Mouse (Mus musculus) thymus, postnatal 36 days (tissue): Measurements from ENCODE around the gene Kif1a.

Source experiments
- DNase-seq, 2 experiments: peaks; one replicate each; pipeline ENCODE4 v3.0.0; 2022; ENCODE audit warnings: mixed read lengths in 2 of 2

Kif1a gene

DNA sequence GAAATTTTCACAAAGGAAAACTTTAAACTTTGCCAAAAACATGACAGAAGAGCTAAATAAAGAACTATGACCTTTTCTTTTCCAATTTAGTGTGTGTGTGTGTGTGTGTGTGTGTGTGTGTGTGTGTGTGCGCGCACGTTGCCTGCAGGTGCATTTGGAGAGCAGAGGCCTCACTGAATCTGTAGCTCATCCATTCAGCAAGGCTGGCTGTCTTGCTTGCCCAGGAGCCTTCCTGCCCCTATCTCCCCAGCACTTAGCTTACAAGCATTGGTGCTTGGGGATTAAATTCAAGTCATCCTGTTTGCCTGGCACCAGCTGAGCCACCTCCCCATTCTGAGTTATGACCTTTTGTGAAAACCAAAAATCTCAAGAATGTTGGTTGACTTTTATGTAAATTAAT lies 9.2 kb downstream of the Kif1a start:
- no peak for DNase-seq

DNA sequence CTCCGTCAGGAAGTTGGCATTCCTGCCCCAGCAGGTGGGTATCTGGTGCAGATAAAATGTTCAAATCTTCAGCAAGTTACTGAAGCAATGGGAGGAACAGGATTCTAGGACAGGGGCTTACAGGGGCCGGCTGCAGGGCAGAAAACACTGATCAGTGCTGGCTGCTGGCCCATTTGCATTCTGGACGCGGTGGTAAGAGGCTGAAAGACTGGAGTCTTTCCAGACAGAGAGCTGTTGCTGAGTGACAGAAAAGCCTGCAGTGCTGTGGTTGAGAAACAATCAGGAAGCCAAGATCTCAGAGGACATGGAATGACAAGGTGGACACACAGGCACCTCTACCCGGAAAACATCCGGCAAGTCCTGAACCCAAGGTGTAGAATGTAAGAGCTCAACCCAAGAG lies 16.6 kb downstream of the Kif1a start:
- DNase-seq, result no peak

GRCm38 (mm10) chr1:93083420-93084285 lies 18.1 kb downstream of the Kif1a start:
- DNase-seq, result no peak

- DNase-seq, result no peak
These were observed 19.6 kb downstream of the Kif1a start for GRCm38 (mm10) chr1:93082121-93082520.

DNA sequence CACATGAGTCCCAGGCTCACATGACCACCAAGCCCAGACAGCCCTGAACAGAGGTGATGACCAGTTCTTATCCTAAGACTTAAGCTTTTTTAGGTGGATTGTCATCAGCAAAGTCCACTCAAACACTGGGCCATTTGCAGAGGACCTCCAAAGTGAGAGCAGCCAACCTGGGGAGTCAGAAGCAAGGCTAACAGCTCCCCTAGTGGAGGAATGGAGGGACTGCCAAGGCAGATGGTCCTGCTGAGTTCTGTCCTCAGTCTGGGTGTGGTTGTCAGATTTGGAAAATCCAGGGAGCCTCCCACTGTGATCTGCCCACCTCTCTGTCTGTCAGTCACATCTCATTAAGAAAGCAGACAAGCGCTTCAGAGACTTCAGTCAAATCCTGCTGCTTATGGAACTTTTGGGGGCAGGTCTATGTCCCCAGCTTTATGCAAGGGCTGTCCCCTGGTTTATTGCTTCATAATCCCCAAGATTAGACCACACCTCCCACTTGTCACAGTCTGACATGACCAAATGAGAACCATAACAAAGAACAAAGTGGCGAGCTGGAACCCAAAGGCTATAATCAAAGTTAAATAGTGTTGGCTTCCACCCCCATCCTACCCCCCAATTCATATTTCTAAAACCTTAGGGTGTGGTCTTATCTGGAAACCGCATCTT lies 20.7 kb downstream of the Kif1a start:
- peak; percentile 14 to 19 for DNase-seq

DNA sequence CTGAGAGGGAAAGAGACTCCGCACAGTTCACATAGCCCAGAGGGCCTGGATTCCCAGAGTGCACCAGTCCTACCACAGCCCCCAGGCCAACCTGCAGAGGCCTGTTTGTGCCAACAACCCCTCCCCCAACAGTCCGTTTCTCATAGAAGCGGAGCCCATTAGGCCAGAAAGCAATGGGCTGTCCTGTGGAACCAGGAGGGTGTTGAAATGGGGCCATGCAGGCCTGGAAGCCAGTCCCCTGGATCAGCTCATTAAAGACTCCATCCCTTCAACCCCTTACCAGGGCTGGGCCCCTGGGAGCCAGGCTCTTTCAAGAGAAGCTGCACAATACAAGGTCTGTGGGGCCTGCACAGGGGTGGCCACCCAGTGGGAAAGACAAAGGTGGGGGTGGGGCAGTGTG lies 22.1 kb downstream of the Kif1a start:
- DNase-seq, result no peak

- DNase-seq, result no peak
These were observed 29.4 kb downstream of the Kif1a start for GRCm38 (mm10) chr1:93072279-93072865.

DNA sequence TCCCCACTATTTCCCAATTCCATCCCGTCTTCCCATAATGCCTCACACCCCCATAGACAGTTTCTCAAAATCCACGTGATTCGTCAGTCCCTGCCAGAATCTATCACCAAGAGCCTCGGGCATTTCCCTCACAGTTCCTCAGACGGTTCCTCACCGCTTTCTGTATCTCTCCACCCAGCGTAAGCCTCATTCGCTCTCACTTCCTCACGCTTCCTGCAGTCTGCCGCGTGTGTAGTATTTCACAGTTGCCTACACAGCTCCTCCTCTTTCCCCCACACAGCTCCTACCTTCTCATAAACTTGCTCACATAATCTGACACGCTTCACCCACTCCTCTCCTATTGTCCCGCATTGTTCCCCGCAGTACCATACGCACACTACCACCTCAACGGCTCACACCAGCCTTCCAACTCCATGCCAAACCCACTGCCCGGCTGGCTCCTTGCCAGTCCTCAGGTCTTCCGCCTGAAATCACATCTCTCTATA lies 30.2 kb downstream of the Kif1a start:
- no peak for DNase-seq

DNA sequence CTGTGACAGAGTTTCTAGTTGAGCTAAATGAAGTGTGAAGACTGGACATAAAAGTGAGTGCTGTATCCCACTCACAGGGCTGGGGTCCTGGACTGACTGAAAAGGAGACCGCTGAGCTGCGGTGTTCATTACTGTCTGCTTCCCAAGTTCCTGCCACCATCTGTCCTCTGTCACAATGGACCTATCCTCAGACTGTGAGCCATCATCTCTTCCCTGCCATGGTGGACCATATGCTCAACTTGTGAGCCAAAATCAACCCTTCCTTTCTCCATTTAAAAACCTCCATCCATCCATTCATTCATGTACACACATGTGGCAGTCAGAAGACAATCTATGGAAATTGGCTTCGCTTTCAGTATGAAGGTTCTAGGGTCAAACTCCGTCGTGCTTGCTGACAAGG lies 30.9 kb downstream of the Kif1a start:
- DNase-seq, result no peak

- no peak for DNase-seq
These were observed 33.2 kb downstream of the Kif1a start for GRCm38 (mm10) chr1:93068553-93068952.

DNA sequence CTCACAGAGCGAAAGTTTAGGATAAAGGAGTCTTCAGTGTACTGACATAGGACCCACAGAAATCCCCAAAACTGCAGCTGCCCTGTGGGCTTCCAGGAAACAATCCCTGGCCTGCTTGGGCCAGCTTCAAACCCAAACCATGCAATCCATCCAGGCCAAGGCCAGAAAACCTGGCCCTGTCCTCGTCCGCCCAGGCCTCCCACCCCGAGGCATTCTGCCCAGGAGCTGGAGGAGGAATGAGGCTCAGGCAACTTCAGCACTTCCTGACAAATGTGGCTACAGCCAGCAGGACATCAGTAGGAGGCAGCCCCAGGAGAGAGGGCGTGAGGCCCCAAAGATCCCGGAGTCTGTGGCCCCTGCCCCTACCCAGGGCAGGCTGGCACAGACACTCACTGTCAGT lies 36.1 kb downstream of the Kif1a start:
- no peak for DNase-seq

GRCm38 (mm10) chr1:93063694-93064093 lies 38.1 kb downstream of the Kif1a start:
- no peak for DNase-seq

DNA sequence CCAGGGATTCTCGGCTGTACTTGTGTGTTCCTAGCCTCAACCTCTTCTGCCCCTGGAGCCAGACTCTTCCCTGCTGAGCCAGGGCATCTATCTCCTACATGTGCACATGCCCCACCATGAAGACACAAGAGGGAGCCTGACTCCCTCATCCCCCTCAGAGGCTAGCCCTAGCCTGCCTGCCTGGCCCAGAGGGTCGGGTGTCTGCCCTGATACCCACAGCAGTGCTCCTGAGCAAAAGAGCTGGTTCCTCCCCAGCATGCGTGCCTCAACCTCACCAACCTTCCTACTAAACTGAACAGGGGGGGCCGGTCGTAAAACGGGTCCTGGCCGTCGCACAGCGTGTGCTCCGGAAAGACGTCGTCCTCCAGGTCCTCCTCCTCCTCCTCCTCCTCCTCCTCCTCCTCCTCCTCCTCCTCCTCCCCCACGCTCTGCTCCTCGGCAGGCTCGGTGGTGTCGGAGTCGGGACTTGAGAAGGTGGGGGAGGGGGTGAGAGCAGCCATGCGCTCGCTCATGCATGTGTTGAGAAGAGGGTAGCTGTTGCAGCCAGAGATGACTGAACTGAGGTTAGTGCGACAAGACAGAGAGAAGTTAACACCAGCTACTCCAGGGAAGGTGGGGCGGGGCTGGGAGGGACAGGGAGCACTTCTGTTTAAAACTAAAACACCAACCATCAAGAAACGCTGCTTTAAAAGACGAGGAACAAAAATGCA lies 50.5 kb downstream of the Kif1a start:
- DNase-seq, result no peak

GRCm38 (mm10) chr1:93050071-93050470 lies 51.7 kb downstream of the Kif1a start:
- DNase-seq, result no peak

DNA sequence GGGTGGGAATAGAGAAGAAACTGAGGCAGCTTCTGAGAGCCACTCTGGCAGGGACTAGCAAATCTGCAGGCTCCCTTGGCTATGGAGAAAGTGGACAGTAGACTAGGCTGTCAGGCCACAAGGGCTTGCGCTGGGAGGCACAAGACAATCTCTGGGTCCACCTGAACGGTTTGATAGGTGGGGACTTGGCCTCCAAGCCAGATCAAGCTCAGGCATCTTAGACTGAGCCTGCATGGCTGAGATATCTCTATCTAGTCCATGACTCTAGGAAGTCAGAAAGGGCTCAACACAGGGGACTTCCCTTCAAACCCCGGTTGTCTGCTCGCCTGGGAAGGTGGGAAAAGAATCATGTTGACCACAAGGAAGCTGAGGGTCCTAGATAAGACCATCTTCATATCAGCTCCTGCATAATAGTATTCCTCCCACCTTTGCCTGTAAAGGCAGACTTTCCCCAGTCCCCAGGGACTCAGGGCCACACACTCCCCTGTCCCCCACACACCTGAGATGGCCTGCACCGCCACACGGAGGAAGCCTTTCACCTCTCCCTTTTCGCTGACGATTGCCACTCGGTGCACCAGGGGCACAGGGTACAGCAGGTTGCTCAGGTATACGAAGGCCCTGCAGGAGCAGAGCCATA lies 55.5 kb downstream of the Kif1a start:
- no peak for DNase-seq

- no peak for DNase-seq
These were observed 65.8 kb downstream of the Kif1a start for GRCm38 (mm10) chr1:93035981-93036380.

DNA sequence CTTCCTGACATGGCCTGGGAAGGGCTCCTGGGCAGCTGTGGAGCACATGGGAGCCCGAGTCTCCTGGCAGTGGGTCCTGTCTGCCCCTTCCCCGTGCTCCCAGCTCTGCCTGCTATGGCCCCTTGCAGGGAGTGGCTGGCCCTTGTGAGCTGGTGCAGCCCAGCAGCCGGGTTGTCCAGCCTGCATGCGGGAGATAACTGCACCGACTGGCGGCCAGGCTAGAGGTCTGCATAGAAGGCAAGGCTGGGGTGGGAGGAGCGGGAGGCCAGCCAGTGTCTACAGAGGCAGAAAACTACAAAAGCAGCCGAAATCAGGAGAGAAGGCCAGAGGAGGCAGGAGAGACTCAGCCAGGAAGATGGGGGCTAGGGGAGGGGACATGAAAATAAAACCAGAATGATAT lies 67.8 kb downstream of the Kif1a start:
- DNase-seq, result no peak

DNA sequence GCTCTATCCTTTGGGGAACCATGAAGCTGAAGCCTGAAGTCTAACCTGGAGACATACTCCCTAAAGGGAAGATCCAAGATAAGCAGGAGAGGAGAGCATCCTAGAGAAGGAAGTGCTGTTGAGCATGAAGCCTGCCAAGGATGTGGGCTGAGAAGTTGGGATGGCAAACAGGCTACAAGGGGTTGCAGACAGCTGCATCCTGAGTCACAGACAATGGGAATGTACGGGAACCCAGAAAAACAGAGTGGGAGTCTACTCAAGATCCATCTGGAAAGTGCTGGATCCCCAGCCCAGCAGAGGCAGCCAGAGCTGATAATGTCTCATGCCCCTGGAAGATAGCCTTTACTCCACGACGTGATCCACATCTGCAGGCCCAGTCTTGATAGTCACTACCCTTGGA lies 70.6 kb downstream of the Kif1a start:
- DNase-seq, result no peak

DNA sequence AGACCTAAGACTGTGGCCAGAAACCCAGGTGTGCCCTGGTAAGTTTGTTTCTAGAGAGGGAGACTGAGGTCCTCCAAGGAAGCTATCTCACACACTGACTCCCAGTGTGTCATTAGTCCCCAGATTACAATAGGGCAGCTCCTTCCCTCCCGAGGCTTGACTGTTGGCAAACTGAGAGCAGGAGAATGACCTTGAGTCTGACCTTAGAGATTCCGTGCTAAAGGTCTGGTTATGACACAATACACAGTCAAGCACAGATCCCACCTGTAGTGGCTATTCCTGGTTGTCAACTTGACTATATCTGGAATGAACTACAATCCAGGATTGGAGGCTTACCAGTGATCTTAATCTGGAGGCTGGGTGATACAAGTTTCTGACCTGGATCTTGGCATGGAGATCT lies 71.7 kb downstream of the Kif1a start:
- no peak for DNase-seq

DNA sequence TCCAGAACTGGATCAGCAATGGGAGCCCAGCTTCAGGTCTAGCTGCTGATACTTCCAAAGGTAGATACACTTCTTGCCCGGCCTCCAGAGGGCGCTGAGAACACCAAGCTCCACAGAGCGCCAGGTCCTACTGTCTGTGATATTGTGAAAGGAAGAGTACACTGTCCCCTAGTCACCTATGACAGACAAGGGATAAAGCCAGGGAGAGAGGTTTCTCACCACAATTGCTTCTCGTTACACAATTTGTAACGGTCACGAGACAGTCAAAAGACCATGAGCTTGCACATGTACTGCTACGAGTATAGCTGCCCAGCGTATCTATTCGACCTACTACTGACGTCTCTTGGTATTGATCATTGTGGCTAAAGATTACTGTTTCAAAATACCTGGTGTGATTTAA lies 72.4 kb downstream of the Kif1a start:
- no peak for DNase-seq

DNA sequence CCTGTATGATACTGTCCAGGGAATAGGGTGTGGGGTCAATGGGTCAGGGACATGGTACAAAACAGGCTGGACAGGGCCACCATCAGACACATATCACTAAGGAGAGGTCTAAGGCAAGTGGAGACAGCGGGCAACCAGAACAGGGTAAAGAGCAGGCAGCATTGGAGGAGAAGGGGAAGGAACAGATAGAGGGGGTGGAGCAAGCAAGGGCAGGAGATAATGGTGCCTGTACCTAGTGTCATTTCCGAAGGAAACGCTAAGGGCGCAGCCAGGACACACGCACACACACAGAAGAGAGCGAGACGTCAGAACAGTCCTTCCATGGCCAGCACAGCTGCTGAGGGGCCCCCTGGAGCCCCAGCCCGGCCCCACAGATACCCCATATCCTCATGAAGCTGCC lies 75.2 kb downstream of the Kif1a start:
- no peak for DNase-seq

- no peak for DNase-seq
These were observed 81.1 kb downstream of the Kif1a start for GRCm38 (mm10) chr1:93020602-93021001.

DNA sequence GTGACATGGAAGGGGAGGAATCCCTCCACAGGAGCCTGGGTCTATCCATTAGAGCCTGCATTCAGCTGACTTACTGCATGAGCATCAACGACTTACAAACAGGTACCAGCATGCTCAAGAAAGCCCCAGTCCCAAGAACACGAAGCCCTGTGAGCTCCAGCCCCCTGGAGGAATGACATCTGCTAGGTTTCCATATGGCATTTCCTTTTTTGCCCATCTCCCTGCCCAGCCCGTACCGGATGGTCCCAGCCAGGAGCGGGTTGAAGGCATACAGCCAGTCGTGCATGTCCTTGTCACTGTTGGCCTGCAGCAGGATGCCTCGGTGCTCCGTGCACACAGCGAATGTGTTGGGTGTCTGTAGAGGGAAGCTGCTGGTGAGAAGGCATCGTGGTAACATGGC lies 83.0 kb downstream of the Kif1a start:
- no peak for DNase-seq
